Comparison of ENCODE assay signal across 26 mouse cellular contexts in genomic region chr15:8995490-8995889, GRCm38 (mm10). TPM values are rescaled to one million over a fixed set of nuclear protein-coding genes. Genes with fewer than 3 reads are reported as not detected.
A peak's percentile ranks its signal among the peaks of the same experiment; 100 is the strongest.
DNase-seq lines count a peak whose midpoint lies in the region; ATAC-seq and TF ChIP-seq lines count a peak whose summit lies in the region.
"Had no signal": no experiment of that assay in that cellular context is flagged by ENCODE, and none has a peak within 500 bp of the region (broad histone marks: within the 10 kb centered on the region; RNA-seq: fewer than 3 reads in every experiment).

No protein-coding gene starts in this region.

- H3K36me3 ChIP-seq in liver, embryonic 12.5 days: no peaks in the 10 kb centered on the region
- H3K36me3 ChIP-seq in midbrain, embryonic 13.5 days: no peaks in the 10 kb centered on the region
- H3K36me3 ChIP-seq: embryonic facial prominence, embryonic 13.5 days; heart, embryonic 12.5 days; hindbrain, embryonic 10.5 days had no signal

- TF ChIP-seq CTCF in layer of hippocampus, adult 2 months (conservative IDR thresholded peaks at IDR 0.05): no peak
- no peak for TF ChIP-seq CTCF in embryonic fibroblast, embryonic 13.5 days (IDR thresholded peaks at IDR 0.05; ENCODE audit: borderline replicate concordance, insufficient read depth, low read length)

- no peak overlapping the region for H3K4me3 ChIP-seq in layer of hippocampus, adult 2 months
- H3K4me3 ChIP-seq in embryonic fibroblast, embryonic 13.5 days (ENCODE audit: insufficient read depth, low read length): no peak overlapping the region
- H3K4me3 ChIP-seq in liver, embryonic 12.5 days: no peak overlapping the region
- no peak overlapping the region for H3K4me3 ChIP-seq in midbrain, embryonic 13.5 days (replicated peaks)
- H3K4me3 ChIP-seq: embryonic facial prominence, embryonic 13.5 days; forebrain, embryonic 13.5 days; heart, embryonic 12.5 days; hindbrain, embryonic 10.5 days had no signal

- no peak overlapping the region for H3K4me2 ChIP-seq in liver, embryonic 12.5 days
- H3K4me2 ChIP-seq in midbrain, embryonic 13.5 days (replicated peaks): no peak overlapping the region
- H3K4me2 ChIP-seq: embryonic facial prominence, embryonic 13.5 days; forebrain, embryonic 13.5 days; heart, embryonic 12.5 days; hindbrain, embryonic 14.5 days had no signal

- DNase-seq in layer of hippocampus, adult 2 months (ENCODE audit: low spot score in 2 of 2): no peak
- DNase-seq in layer of hippocampus, adult 9-10 months (ENCODE audit: low spot score): no peak
- peak; percentile 7 for DNase-seq in Muller cell, postnatal 12 days (ENCODE audit: inconsistent ontology term)
- no peak for DNase-seq in gastrocnemius, postnatal 4 days (ENCODE audit: low spot score in 2 of 2)
- DNase-seq: cerebellum, adult 2 months; cerebellum, postnatal 14 days; embryo, embryonic 11 days; gastrocnemius, postnatal 14 days had no signal

- WGBS in liver, embryonic 12.5 days (ENCODE audit: insufficient replicate concordance): 40% methylated on average over 7 of the region's 7 CpGs
- WGBS in midbrain, embryonic 13.5 days: 79% methylated on average over 7 of the region's 7 CpGs

- ATAC-seq in liver, embryonic 12.5 days: no peak
- no peak for ATAC-seq in midbrain, embryonic 13.5 days
- ATAC-seq: activated CD4-positive, CD25-positive, alpha-beta regulatory T cell, adult 4 months; CD4-positive, CD25-positive, alpha-beta regulatory T cell, adult 4 months; forebrain, embryonic 13.5 days; intestine, embryonic 16.5 days had no signal

- no peaks in the 10 kb centered on the region for H3K9me3 ChIP-seq in liver, embryonic 12.5 days (replicated peaks)
- H3K9me3 ChIP-seq in midbrain, embryonic 13.5 days: no peaks in the 10 kb centered on the region
- H3K9me3 ChIP-seq: embryonic facial prominence, embryonic 13.5 days; forebrain, embryonic 13.5 days; heart, embryonic 12.5 days; hindbrain, embryonic 10.5 days had no signal

- peaks cover 15% of the 10 kb centered on the region for H3K4me1 ChIP-seq in embryonic fibroblast, embryonic 13.5 days (ENCODE audit: control insufficient read depth, insufficient read depth, low read length)
- no peaks in the 10 kb centered on the region for H3K4me1 ChIP-seq in liver, embryonic 12.5 days
- H3K4me1 ChIP-seq in midbrain, embryonic 13.5 days (replicated peaks): no peaks in the 10 kb centered on the region
- H3K4me1 ChIP-seq: embryonic facial prominence, embryonic 13.5 days; forebrain, embryonic 13.5 days; heart, embryonic 12.5 days; hindbrain, embryonic 10.5 days had no signal

- TF ChIP-seq POLR2A in embryonic fibroblast, embryonic 13.5 days (IDR thresholded peaks at IDR 0.05; ENCODE audit: low read depth, low read length): no peak

- H3K27ac ChIP-seq in layer of hippocampus, adult 2 months: peak overlapping the region; percentile 10; the same call in 1 of the 2 replicates
- H3K27ac ChIP-seq in embryonic fibroblast, embryonic 13.5 days (ENCODE audit: insufficient read depth, low read length): peak overlapping the region; percentile 69
- H3K27ac ChIP-seq in liver, embryonic 12.5 days: no peak overlapping the region
- no peak overlapping the region for H3K27ac ChIP-seq in midbrain, embryonic 13.5 days
- H3K27ac ChIP-seq: embryonic facial prominence, embryonic 13.5 days; forebrain, embryonic 13.5 days; hindbrain, embryonic 10.5 days; hindbrain, embryonic 14.5 days had no signal

- no peaks in the 10 kb centered on the region for H3K27me3 ChIP-seq in liver, embryonic 12.5 days (replicated peaks)
- no peaks in the 10 kb centered on the region for H3K27me3 ChIP-seq in midbrain, embryonic 13.5 days
- H3K27me3 ChIP-seq: embryonic facial prominence, embryonic 13.5 days; forebrain, embryonic 13.5 days; heart, embryonic 12.5 days had no signal

- no peak overlapping the region for H3K9ac ChIP-seq in liver, embryonic 12.5 days
- no peak overlapping the region for H3K9ac ChIP-seq in midbrain, embryonic 13.5 days (replicated peaks)
- H3K9ac ChIP-seq: embryonic facial prominence, embryonic 13.5 days; forebrain, embryonic 13.5 days; forebrain, postnatal 0 days; heart, embryonic 12.5 days; hindbrain, embryonic 14.5 days had no signal

RNA-seq across cellular contexts. Expression of gene Ranbp3l, which starts 27.7 kb away (rescaled TPM):
- 10 to 100 TPM in 1 of 2 experiments, 1 to 10 TPM in 1; 7.8 to 11.8 TPM for total RNA-seq in layer of hippocampus, adult 2 months (2021)
- not detected in 2 replicates for polyA plus RNA-seq in embryonic fibroblast, embryonic 13.5 days (2011; ENCODE audit: insufficient read length, low read depth, missing spikeins)
- polyA plus RNA-seq in liver, embryonic 12.5 days (2016; fragmentation: Nextera tagmentation; extraction: Ambion mirVana): 0.21 and 0.37 TPM in 2 replicates
- 1 to 10 TPM; 1.2 to 1.8 TPM for total RNA-seq in gastrocnemius, postnatal 4 days (2021)
- 12.7 and 13.7 TPM in 2 replicates for polyA plus RNA-seq in midbrain, embryonic 13.5 days (2015; fragmentation: Nextera tagmentation; extraction: Ambion mirVana)
- total RNA-seq: adrenal gland, adult 8-10 months; adrenal gland, postnatal 36 days; common myeloid progenitor, adult 5-6 weeks; granulocyte monocyte progenitor cell, adult 5-6 weeks; heart, adult 8-10 months; heart, postnatal 25 days had no signal

Comparison
In these comparisons a context has a peak if more than half of its experiments do, and no peak if none do; other contexts are left out.
1. H3K27ac ChIP-seq: peak in layer of hippocampus, adult 2 months (single experiment) and embryonic fibroblast, embryonic 13.5 days (single experiment); none in liver, embryonic 12.5 days (single experiment) and midbrain, embryonic 13.5 days (single experiment).